Mouse (Mus musculus) heart, adult 8-10 months (tissue): ENCODE data around the gene Alk. TPM values are rescaled to one million over a fixed set of nuclear protein-coding genes. Genes with fewer than 3 reads are reported as not detected.

ENCODE experiments used
- DNase-seq: peaks from one replicate; pipeline ENCODE4 v3.0.0; 2022; ENCODE audit warnings: low spot score
- total RNA-seq, 4 experiments: library from RNA; stranded (reverse); gene quantifications; 2 replicates each; pipeline ENCODE4 v1.2.4; 2022

Alk gene
- total RNA-seq, 4 experiments from 2014 or later, result 0.05 TPM; not detected in 3

GRCm38 (mm10) chr17:72030672-72031071, 573.8 kb downstream of the Alk start:
- DNase-seq, result no peak

- DNase-seq, result no peak
These were observed 581.1 kb downstream of the Alk start for GRCm38 (mm10) chr17:72023323-72023722.

GRCm38 (mm10) chr17:72021733-72022669, 582.4 kb downstream of the Alk start:
- no peak for DNase-seq

GRCm38 (mm10) chr17:72017329-72017728, 587.1 kb downstream of the Alk start:
- no peak for DNase-seq

GRCm38 (mm10) chr17:72015253-72015652, 589.2 kb downstream of the Alk start:
- DNase-seq, result no peak

- no peak for DNase-seq
These were observed 591.7 kb downstream of the Alk start for GRCm38 (mm10) chr17:72012775-72013174.

- DNase-seq, result no peak
These were observed 594.6 kb downstream of the Alk start for GRCm38 (mm10) chr17:72009836-72010235.

GRCm38 (mm10) chr17:72008389-72008788, 596.0 kb downstream of the Alk start:
- no peak for DNase-seq

- DNase-seq, result no peak
These were observed 599.1 kb downstream of the Alk start for GRCm38 (mm10) chr17:72005365-72005764.

GRCm38 (mm10) chr17:71999527-72000482, 604.6 kb downstream of the Alk start:
- DNase-seq, result no peak

GRCm38 (mm10) chr17:71997680-71998079, 606.7 kb downstream of the Alk start:
- DNase-seq, result peak; percentile 20

- no peak for DNase-seq
These were observed 608.9 kb downstream of the Alk start for GRCm38 (mm10) chr17:71995539-71995938.

GRCm38 (mm10) chr17:71994144-71994543, 610.3 kb downstream of the Alk start:
- DNase-seq, result peak; percentile 25

GRCm38 (mm10) chr17:71993011-71993410, 611.4 kb downstream of the Alk start:
- no peak for DNase-seq

- DNase-seq, result no peak
These were observed 613.2 kb downstream of the Alk start for GRCm38 (mm10) chr17:71991260-71991659.

- no peak for DNase-seq
These were observed 614.2 kb downstream of the Alk start for GRCm38 (mm10) chr17:71990176-71990720.

- peak; percentile 39 for DNase-seq
These were observed 615.5 kb downstream of the Alk start for GRCm38 (mm10) chr17:71988736-71989569.

- no peak for DNase-seq
These were observed 617.4 kb downstream of the Alk start for GRCm38 (mm10) chr17:71986998-71987397.

- DNase-seq, result no peak
These were observed 618.0 kb downstream of the Alk start for GRCm38 (mm10) chr17:71986456-71986855.

GRCm38 (mm10) chr17:71981177-71981576, 623.2 kb downstream of the Alk start:
- no peak for DNase-seq
